Mouse (Mus musculus) forebrain, embryonic 11.5 days (tissue): ENCODE data around the gene Pym1. TPM values are rescaled to one million over a fixed set of nuclear protein-coding genes. Genes with fewer than 3 reads are reported as not detected.

Experiments
- ATAC-seq: fragments of 200-750 bp; cut with Nextera tagmentation; replicated peaks from 2 replicates; pipeline ENCODE4 v1.8.0; 2017; ENCODE audit warnings: moderate TSS enrichment; ENCODE audit not compliant: low FRiP score
- DNase-seq: peaks from one replicate; pipeline ENCODE4 v3.0.0-alpha.2; 2017; ENCODE audit warnings: low spot score
- H3K27ac ChIP-seq: fragments of 300-500 bp; sonication (generic); 2 replicates; pipeline ENCODE4 v1.5.1; 2014; ENCODE audit warnings: low read depth, low read length
- H3K27me3 ChIP-seq: fragments of 300-500 bp; sonication (generic); 2 replicates; pipeline ENCODE4 v1.6.1; 2014; ENCODE audit warnings: mild to moderate bottlenecking, low read length, mixed read lengths; ENCODE audit not compliant: control insufficient read depth, insufficient read depth
- H3K36me3 ChIP-seq: fragments of 300-500 bp; sonication (generic); 2 replicates; pipeline ENCODE4 v1.6.1; 2014; ENCODE audit warnings: mild to moderate bottlenecking, low read length, moderate library complexity, mixed read lengths; ENCODE audit not compliant: control insufficient read depth, insufficient read depth
- H3K4me1 ChIP-seq: fragments of 300-500 bp; sonication (generic); replicated peaks from 2 replicates; pipeline ENCODE4 v1.6.1; 2014; ENCODE audit warnings: low read length, mixed read lengths; ENCODE audit not compliant: control insufficient read depth, insufficient read depth
- H3K4me2 ChIP-seq: fragments of 300-500 bp; sonication (generic); 2 replicates; pipeline ENCODE4 v1.6.1; 2014; ENCODE audit warnings: low read depth, mild to moderate bottlenecking, low read length, moderate library complexity, mixed read lengths; ENCODE audit not compliant: severe bottlenecking
- H3K4me3 ChIP-seq: fragments of 300-500 bp; sonication (generic); 2 replicates; pipeline ENCODE4 v1.5.1; 2014; ENCODE audit warnings: low read depth, low read length
- H3K9ac ChIP-seq: fragments of 300-500 bp; sonication (generic); 2 replicates; pipeline ENCODE4 v1.6.1; 2014; ENCODE audit warnings: low read length
- H3K9me3 ChIP-seq: fragments of 300-500 bp; sonication (generic); 2 replicates; pipeline ENCODE4 v1.6.1; 2016; ENCODE audit warnings: low read length, mixed read lengths; ENCODE audit not compliant: control insufficient read depth
- WGBS: fragments of 180-500 bp; shearing (Covaris S2); extraction: QIAGEN DNeasy Blood & Tissue Kit; methylation state at CpG from one replicate; pipeline ENCODE4 v1.1.7; 2014; 5-methylcytosine and 5-hydroxymethylcytosine counted together
- polyA plus RNA-seq: library from polyadenylated mRNA; unstranded; fragments of >200 nt; fragmentation: Nextera tagmentation; extraction: Ambion mirVana; gene quantifications from 2 replicates; pipeline ENCODE4 v1.2.1, GENCODE M21; 2014

Gene Pym1
- polyA plus RNA-seq, 1 experiment from 2014 or later, result 51.4 TPM

GRCm38 (mm10) chr10:128794391-128794790 lies 46.7 kb downstream of the Pym1 start:
- ATAC-seq (no peak), DNase-seq (no peak)
- Histone ChIP-seq H3K4me2 (no peak overlapping the region), H3K4me1 (no peaks in the 10 kb centered on the region), H3K9ac (no peak overlapping the region), H3K27ac (no peak overlapping the region), H3K4me3 (no peak overlapping the region), H3K27me3 (no peaks in the 10 kb centered on the region), H3K9me3 (no peaks in the 10 kb centered on the region), H3K36me3 (no peaks in the 10 kb centered on the region; the same call in 1 of the 2 replicates)
- 89% methylated on average over 5 of the region's 5 CpGs for WGBS

- ATAC-seq (no peak), DNase-seq (peak; percentile 30)
- H3K27ac ChIP-seq, result no peak overlapping the region
- no peaks in the 10 kb centered on the region for H3K27me3 ChIP-seq
- H3K4me3 ChIP-seq, result no peak overlapping the region
- H3K36me3 ChIP-seq, result no peaks in the 10 kb centered on the region; the same call in 1 of the 2 replicates
- no peak overlapping the region for H3K4me2 ChIP-seq
- H3K4me1 ChIP-seq, result no peaks in the 10 kb centered on the region
- 93% methylated on average over 3 of the region's 3 CpGs for WGBS
- no peak overlapping the region for H3K9ac ChIP-seq
- H3K9me3 ChIP-seq, result no peaks in the 10 kb centered on the region
These were observed 47.9 kb downstream of the Pym1 start for GRCm38 (mm10) chr10:128795581-128795980.

GRCm38 (mm10) chr10:128798676-128799075 lies 51.0 kb downstream of the Pym1 start:
- no peaks in the 10 kb centered on the region; the same call in 1 of the 2 replicates for H3K36me3 ChIP-seq
- WGBS, result 95% methylated on average over 8 of the region's 8 CpGs

GRCm38 (mm10) chr10:128801981-128802495 lies 54.3 kb downstream of the Pym1 start:
- Histone ChIP-seq H3K9me3 (no peaks in the 10 kb centered on the region), H3K9ac (no peak overlapping the region), H3K4me1 (peaks cover 7% of the 10 kb centered on the region; the same call in 1 of the 2 replicates), H3K4me3 (no peak overlapping the region), H3K27ac (no peak overlapping the region), H3K36me3 (no peaks in the 10 kb centered on the region; the same call in 1 of the 2 replicates), H3K4me2 (no peak overlapping the region), H3K27me3 (no peaks in the 10 kb centered on the region)
- DNase-seq, result peak; percentile 51
- WGBS, result 87% methylated on average over 16 of the region's 16 CpGs
- ATAC-seq, result no peak

More at GRCm38 (mm10) chr10:128798676-128799075, 51.0 kb downstream of the Pym1 start:
- DNase-seq (peak; percentile 23), ATAC-seq (no peak)
- Histone ChIP-seq H3K9me3 (no peaks in the 10 kb centered on the region), H3K9ac (no peak overlapping the region), H3K4me3 (no peak overlapping the region), H3K4me2 (no peak overlapping the region), H3K27ac (no peak overlapping the region), H3K27me3 (no peaks in the 10 kb centered on the region), H3K4me1 (peaks cover 2% of the 10 kb centered on the region; the same call in 1 of the 2 replicates)

- Histone ChIP-seq H3K4me2 (peak overlapping the region; percentile 65; the same call in 1 of the 2 replicates), H3K27ac (no peak overlapping the region), H3K36me3 (no peaks in the 10 kb centered on the region; the same call in 1 of the 2 replicates), H3K9ac (peak overlapping the region; percentile 91), H3K4me3 (peak overlapping the region; percentile 59; the same call in 1 of the 2 replicates), H3K27me3 (no peaks in the 10 kb centered on the region), H3K4me1 (peaks cover 11% of the 10 kb centered on the region; the same call in 1 of the 2 replicates), H3K9me3 (no peaks in the 10 kb centered on the region)
- DNase-seq, result peak; percentile 58
- 67% methylated on average over 4 of the region's 4 CpGs for WGBS
- no peak for ATAC-seq
These were observed 55.3 kb downstream of the Pym1 start for GRCm38 (mm10) chr10:128802956-128803355.

- Histone ChIP-seq H3K4me3 (peak overlapping the region; percentile 59), H3K9ac (peak overlapping the region; percentile 91), H3K27me3 (no peaks in the 10 kb centered on the region), H3K36me3 (no peaks in the 10 kb centered on the region; the same call in 1 of the 2 replicates), H3K9me3 (no peaks in the 10 kb centered on the region), H3K27ac (peak overlapping the region; percentile 89; the same call in 1 of the 2 replicates), H3K4me2 (peak overlapping the region; percentile 65), H3K4me1 (peaks cover 11% of the 10 kb centered on the region; the same call in 1 of the 2 replicates)
- DNase-seq, result no peak
- ATAC-seq, result no peak
- 12% methylated on average over 6 of the region's 6 CpGs for WGBS
These were observed 55.7 kb downstream of the Pym1 start for GRCm38 (mm10) chr10:128803361-128803760.

GRCm38 (mm10) chr10:128803771-128804270 lies 56.1 kb downstream of the Pym1 start, which contains the start of gene Dnajc14:
TSS of gene Dnajc14 (plus strand) at chr10:128804062.
- Histone ChIP-seq H3K9ac (peak within 1 kb of the TSS; percentile 91), H3K4me2 (peak within 1 kb of the TSS; percentile 65), H3K36me3 (no peaks in the 10 kb centered on the region; the same call in 1 of the 2 replicates), H3K9me3 (no peaks in the 10 kb centered on the region), H3K4me3 (peak within 1 kb of the TSS; percentile 59), H3K27me3 (no peaks in the 10 kb centered on the region), H3K4me1 (peaks cover 11% of the 10 kb centered on the region; the same call in 1 of the 2 replicates), H3K27ac (peak within 1 kb of the TSS; percentile 89)
- 1% methylated on average over 14 of the region's 14 CpGs for WGBS
- ATAC-seq (peak; percentile 16), DNase-seq (peak; percentile 69)

GRCm38 (mm10) chr10:128804271-128805091 lies 56.8 kb downstream of the Pym1 start, which contains the start of gene Tmem198b:
TSS of gene Tmem198b (minus strand) at chr10:128804370.
- H3K9ac ChIP-seq, result peak within 1 kb of the TSS; percentile 91
- H3K27me3 ChIP-seq, result no peaks in the 10 kb centered on the region
- peaks cover 13% of the 10 kb centered on the region; the same call in 1 of the 2 replicates for H3K4me1 ChIP-seq
- DNase-seq, result peak; percentile 88
- peak within 1 kb of the TSS; percentile 59 for H3K4me3 ChIP-seq
- ATAC-seq, result peak; percentile 78
- under 1% methylated on average over 28 of the region's 28 CpGs for WGBS
- peak within 1 kb of the TSS; percentile 65 for H3K4me2 ChIP-seq
- peak within 1 kb of the TSS; percentile 89 for H3K27ac ChIP-seq
- H3K9me3 ChIP-seq, result no peaks in the 10 kb centered on the region
- no peaks in the 10 kb centered on the region; the same call in 1 of the 2 replicates for H3K36me3 ChIP-seq
